Mouse (Mus musculus) kidney, adult 2 months (tissue): Measurements from ENCODE around the gene Ankrd11.

Source experiments
- CTCF ChIP-seq: fragments of 200-500 bp; conservative IDR thresholded peaks from 2 replicates; pipeline ENCODE4 v1.5.1; 2011; ENCODE audit warnings: low read depth, mild to moderate bottlenecking, control low read depth, low read length, moderate library complexity, mixed read lengths; ENCODE audit not compliant: insufficient read depth, insufficient read length
- POLR2A ChIP-seq: fragments of 200-500 bp; IDR thresholded peaks from one replicate; pipeline ENCODE4 v1.6.1; 2011; ENCODE audit warnings: low read depth, low read length, control low read depth

- no peak for TF ChIP-seq CTCF
- TF ChIP-seq POLR2A: no peak
These were observed 158.4 kb downstream of the Ankrd11 start for GRCm38 (mm10) chr8:122883671-122884070.
